Mouse (Mus musculus) left cerebral cortex, adult 18-20 months (tissue): ENCODE results near the gene Ier5l. TPM values are rescaled to one million over a fixed set of nuclear protein-coding genes. Genes with fewer than 3 reads are reported as not detected.

Experiments
- DNase-seq, 2 experiments: peaks; one replicate each; pipeline ENCODE4 v3.0.0; 2021 to 2022; ENCODE audit warnings: low spot score in 2 of 2, mixed read lengths in 1 of 2
- long read RNA-seq, 2 experiments: library from polyadenylated mRNA; stranded (forward); transcript quantifications; one replicate each; pipeline ENCODE4 v2.0.0; 2021
- total RNA-seq, 2 experiments: library from RNA; stranded (reverse); gene quantifications; 2 replicates each; pipeline ENCODE4 v1.2.3; 2021

Ier5l gene
- 10 to 100 TPM; 30.3 to 30.4 TPM for total RNA-seq
- long read RNA-seq, experiment 1, transcript Ier5l-201 (1 exons, 2,683 nt): major isoform, 49 of 49 reads
- long read RNA-seq, experiment 1, partial matches to known transcripts: 0 of 49 reads
- long read RNA-seq, experiment 1, other reads (novel, unspliced or antisense): 0 of 49 reads
- long read RNA-seq, experiment 2, transcript Ier5l-201 (1 exons, 2,683 nt): major isoform, 39 of 39 reads
- long read RNA-seq, experiment 2, partial matches to known transcripts: 0 of 39 reads
- long read RNA-seq, experiment 2, other reads (novel, unspliced or antisense): 0 of 39 reads

DNA sequence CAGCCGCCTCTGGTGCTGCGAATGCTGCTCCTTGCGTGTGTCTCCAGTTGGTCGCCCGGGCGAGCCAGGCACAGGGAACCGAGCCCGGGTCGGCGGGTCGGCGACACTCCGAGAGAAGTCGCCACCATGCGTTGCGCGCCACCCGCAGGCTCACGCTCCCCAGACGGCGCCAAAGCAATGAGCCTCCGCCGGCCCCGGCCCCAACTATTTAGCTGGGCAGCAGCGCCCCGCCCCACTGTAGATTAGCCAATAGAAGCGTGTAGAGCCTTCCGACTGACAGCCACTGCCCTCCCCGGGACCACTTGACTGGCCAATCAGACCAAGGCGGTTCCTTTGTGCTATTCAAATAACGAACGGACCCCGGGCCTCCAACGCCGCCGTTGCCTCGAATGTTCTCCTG lies at the start of gene Ier5l:
Ier5l (minus strand) TSS at position 181 of the 400 bp plus-strand sequence.
- peak; percentile 92 to 94 for DNase-seq

DNA sequence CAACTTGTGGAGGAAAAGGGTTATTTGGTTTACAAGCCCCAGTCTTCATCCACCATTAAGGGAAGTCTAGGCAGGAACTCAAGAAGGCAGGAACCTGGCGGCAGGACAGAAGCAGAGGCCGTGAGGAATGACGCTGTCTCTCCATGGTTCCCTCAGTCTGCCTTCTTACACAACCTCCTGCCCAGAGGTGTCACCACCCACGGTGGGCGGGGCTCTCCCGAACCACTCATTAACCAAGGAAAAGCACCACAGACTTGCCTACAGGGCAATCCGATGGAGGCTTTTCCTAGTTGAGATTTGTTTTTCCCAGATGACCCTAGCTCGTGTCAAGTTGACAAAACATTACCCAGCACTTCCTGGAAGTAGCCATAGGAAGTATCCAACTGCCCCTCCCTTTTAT lies 49.7 kb upstream of the Ier5l start:
- DNase-seq: no peak

DNA sequence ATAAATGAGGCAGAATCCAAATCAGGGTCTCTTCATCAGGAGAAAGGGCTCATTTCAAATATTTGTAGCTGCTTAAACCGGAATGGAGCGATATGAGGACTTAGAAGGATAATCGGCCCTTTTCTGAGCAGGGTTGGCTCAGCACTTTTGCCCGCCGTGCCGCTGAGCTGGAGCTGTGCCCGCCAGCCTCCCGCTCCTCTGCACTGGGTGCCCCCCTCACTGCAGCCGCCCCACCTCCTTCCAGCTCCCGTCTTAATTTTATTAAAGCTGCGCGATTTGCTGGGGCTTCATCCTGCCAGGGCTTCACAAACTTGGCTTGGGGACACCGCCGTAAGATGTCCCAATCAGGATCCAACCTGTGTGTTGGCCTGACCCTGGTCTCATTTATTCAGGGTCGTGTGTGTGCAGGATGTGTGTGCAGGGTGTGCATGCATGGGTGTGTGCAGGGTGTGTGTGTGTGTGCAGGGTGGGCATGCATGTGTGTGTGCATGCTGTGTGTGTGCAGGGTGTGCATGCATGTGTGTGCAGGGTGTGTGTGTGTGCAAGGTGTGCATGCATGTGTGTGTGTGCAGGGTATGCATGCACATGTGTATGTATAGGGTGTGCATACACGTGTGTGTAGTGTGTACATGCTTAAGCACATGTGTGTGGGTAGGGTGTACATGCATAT lies 36.8 kb upstream of the Ier5l start:
- peak in 1 of 2 experiments; percentile 14 for DNase-seq

DNA sequence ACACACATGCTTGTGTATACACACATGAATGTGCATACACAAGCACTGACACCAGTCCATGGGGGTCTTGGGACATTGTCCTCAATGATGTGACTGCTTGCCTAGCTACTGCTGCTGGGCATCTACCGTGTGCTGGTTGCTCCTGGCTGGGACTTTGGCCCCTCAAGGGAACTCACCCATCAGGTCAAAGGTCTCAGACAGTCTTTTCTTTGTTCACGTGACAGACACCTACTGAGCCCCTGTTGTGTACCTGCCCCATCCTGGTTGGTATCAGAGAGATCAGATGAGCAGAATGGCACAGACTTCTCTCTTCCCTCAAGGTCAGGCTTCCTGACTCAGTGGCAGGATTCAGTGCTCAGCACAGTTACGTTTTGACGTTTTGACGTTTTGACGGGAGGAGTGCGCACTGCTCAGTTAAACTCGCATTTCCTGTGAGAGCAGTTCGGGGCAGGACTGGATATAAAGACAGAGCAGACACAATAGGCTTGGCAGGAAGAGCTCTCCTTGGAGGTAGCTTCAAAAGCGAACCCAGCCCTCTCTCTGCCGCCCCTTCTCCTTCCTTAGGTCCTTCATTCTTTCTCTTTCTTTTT lies 33.2 kb upstream of the Ier5l start:
- no peak for DNase-seq

DNA sequence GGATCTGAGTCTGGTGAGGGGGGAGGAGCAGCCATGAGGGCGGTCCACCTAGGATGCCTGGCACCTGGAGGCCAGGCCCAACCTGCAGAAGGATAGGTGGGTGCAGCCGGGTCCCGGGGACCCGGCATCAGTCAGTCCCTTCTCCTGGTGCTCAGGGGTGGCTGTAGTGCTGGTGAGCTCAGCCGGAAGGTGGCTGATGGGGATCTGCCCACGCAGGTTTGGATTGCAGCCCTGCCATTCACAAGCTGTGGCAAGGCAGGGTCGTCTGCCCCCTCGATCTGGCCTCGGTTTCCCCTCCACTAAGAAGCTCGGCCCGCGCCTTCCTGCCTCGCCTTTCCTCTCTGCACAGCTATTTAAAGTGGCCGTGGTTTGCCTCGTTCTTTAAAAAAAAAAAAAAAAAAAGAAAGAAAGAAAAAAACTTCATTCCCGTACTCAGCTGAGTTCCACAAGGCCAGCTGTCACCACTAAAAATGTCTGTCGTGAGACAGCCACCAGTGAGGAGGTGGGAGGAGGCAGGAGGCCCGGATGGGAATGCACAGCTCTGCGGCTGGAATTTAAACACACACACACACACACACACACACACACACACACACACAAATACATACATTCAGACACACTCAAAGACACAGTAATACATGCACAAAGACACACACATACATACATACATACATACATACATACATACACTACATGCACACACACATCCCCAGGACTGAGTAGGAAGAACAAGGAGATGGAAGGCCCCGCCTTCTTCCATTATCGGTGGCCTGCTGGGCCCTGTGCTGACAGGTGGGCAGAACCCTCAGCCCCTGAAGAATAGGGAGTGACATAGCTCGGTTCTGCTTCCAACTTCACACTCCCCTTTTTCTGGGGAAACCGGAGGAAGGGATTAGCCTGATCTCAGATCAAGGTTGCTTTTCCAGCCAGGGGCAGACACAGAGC lies 29.9 kb upstream of the Ier5l start:
- DNase-seq: peak; percentile 76 to 78

DNA sequence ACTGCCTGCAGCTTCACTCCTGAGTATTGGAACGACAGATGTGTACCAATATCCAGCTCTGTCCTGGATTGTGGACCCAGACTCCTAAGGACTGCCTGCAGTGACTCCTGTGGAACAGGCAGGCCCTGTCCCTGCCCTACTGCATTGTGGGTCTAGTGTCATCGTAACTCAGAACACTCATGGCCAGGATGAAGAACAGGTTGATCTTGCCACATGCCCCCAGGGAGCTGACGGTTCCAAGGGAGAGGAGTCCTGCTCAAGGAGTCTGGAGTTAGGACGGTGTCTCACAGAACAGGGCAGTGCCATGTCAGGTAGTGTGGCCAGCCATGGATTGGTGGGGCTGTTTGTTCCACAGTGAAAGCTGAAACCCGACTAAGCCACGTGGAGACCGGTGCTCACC lies 27.7 kb upstream of the Ier5l start:
- no peak for DNase-seq

DNA sequence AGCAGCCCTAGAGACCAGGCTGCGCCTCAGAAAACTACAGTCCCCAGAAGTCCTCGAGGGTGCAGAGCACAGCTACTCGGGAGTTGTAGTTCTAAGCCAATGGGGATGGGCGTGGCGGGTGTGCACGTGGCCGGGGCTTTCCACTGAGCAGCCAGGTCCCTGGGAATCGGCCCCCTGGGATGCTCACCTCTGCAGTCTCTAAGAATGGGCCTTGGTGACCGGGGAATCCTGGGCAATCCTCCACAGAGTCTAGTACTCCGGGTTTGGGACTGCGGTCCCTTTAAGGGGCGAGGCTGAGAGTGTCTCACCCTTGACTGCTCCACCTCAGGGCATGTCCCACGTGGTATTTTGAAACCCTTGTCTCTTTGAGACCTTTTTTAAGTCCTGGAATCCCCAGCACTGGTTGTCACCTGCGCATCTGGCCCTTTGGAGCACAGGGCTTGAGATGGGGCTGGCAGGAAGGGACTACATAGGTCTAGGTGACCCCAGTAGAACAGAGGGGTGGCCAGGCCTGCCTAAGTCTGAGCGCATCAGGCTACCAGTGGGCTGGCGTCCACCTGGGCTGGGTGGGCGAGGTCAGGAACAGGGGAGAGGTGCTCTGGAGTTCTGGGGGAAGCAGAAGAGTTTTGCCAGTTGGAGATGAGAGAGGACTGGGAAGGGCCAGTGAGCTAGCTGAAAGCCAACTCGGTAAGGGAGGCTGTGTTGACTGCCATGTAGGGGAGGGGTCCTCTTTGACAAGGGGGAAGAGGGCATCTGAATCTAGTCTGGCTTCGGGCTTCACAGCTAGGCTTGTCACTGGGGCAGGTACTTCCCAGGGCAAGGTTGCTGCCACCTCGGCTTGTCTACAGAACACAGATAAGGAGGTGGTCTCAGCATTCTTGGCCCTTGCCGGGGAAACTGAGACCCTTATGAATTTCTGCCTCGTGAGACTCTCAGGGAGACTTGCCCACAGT lies 22.2 kb upstream of the Ier5l start:
- peak; percentile 55 to 58 for DNase-seq

DNA sequence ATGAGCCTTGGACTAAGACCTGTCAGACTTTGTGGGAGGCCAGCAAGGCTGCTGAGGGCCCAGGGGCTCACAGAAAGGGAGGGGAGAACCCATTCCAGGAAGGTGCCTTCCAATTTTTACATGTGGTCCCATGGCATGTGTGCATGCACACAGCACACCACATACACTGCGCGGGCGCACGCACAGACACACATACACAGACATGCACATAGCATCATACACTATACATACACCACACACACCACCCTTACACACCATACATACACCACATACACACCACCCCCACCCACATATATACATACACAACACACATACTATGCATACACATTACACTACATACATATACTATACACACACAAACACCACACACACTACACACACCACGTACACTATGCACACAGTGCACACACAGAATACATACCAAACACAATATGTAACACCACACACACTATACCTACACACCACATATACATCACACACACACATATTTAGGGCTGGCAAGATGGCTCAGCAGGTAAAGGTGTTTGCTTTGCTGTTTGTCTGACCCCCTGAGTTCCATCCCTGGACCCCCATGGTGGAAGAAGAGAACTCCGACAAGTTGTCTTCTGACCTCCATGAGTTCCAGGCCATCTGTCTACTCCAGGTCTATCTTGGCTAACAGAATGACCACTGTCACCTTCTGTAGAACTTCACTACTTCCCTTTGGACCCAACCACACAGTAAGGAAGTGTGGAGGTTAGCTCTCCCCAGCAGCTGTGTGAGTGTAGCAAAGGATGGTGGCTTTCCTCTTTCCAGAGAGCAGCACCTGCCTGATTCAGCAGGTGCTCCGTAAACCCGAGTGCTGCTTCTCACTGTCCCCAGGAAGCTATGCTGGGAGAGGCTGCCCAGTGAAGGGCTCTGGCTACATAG lies 21.2 kb upstream of the Ier5l start:
- no peak for DNase-seq

DNA sequence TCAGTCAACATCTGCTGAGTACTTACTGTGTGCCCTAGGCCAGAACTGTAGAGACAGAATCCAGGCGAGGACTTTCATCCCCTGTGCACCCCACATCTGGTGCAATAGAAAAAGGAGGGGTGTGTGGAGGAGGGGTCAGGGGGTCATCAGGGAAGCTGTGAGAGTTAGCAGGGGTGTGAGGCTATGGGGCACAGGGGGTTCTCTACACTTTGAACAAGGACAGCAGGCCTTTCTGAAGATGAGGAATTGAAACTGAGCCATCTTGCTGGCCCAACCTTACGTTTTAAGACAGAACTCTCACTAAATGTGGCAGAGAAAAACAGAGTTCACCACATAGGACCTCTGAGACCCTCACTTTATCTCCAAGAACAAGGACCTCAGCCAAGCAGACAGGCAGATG lies 16.4 kb upstream of the Ier5l start:
- DNase-seq: no peak

DNA sequence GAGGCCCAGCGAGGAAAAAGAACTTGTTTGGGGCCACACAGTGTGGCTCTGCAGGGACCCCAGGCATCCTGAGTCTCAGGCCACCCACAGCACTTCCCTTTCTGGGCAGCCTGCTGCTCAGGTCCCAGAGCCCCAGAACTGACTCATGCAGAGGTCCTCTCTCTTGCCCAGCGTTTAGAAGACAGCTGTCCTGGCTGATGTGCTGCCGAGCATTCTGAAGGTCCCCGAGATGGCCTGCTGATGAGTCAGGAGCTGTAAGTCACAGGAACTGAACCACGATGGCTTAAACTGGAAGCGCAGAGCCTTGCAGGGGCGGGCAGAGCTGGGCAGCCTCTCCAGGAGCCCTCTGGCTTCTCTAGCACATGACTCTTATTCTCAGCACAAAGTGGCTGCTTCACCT lies 13.6 kb upstream of the Ier5l start:
- DNase-seq: no peak

DNA sequence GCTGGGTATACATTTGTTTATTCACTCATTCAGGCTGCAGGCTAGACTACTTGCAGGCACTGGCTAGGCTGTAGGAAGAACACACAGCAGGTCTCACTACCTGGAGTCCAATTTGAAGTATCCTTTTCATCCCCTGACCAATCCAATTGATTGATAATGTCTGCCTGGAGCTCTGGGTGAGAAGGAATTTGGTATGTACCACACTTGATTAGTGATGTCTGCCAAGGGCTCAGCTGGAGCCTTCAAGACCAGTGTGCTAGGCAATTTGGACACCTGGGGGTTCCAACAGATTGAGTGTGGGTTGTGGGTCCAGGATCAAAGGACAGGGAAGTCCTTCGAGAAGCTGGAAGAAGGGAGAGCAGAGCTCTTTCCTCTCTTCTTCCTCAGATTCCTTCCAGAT lies 4.5 kb upstream of the Ier5l start:
- DNase-seq: no peak

DNA sequence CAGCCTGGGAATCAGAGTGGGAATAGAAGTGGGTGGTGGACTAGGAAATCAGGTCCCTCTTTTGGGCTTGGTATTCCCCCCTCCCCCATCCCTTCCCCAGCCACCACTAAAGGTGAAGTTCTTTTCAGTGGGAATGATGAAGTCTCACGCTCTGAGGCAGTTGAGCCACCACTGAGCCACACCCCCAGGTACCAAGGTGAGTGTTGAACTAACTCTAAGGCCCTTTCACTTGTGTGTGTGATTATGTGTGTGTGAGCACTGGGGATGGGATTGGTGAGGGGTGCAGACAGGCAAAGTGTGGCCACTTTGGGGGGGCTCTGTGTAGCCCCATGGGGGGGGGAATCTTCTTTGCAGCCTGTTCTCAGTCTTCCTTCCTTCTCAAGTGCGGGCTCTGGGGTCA lies 2.2 kb upstream of the Ier5l start:
- DNase-seq: no peak

DNA sequence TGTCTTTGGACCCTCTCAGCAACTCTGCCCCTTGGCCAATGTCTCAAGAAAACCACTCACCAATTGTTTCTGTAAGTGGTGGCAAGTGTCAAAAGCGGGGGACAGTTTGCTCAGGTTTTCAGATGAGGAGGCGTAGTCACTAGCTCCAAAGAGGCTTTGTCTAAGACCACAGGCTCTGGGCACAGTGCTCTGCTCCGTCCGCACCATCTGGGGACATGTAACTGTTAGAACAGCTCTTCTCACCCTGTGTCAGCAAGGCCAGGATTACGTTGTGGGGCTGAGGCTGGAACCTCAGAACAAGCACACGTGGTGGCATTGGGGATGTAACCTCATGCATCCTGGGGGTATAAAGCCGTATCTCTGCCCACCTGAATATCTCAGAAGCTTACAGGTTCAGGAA lies 1.4 kb upstream of the Ier5l start:
- DNase-seq: no peak

DNA sequence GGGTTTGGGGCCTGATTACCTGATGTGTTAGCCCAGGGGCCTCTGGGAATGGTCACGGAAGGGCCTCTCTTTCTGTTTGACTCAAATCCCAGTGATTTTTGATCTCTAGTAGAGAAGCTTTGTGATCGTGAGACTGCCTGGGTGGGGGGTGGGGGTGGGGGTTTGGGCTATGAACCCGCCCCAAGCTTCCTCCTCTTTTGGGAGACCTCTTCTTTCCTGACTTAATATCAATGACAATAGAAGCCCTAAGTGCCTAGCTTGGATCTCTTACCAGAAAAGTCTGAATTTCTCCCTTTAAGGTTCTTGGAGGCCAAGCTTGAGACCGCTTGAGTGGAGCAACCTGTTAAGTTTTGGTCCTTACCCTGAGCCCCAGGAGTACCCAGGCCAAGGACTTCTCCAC lies 757 bp upstream of the Ier5l start:
- DNase-seq: no peak

DNA sequence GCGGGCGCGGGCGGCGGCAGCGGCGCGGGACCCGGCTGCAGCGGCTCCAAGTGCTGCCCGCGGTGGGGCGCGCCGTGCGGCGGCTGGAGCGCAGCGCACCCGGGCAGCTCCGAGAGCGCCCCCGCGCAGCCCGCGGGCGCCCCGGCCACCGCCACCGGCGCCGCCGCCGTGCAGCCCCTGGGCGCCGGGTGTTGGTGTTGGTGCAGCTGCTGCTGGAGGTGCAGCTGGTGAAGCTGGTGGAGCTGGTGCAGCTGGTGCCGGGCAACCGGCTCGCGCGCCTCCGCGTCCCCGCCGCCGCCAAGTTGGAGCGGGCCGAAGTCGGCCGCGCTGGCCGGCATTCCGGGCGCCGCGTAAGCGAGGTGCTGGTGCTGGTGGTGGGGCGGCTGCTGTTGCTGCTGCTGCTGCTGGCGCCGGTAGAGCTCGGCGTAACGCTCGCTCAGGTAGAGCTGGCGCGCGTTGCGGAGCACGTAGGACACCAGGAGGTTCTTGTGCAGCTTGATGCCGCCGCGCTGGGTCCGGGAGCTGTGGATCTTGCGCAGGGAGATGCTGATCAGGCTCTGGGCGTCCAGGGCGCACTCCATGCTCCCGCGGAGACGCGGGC lies 488 bp downstream of the Ier5l start:
- peak; percentile 50 to 70 for DNase-seq

DNA sequence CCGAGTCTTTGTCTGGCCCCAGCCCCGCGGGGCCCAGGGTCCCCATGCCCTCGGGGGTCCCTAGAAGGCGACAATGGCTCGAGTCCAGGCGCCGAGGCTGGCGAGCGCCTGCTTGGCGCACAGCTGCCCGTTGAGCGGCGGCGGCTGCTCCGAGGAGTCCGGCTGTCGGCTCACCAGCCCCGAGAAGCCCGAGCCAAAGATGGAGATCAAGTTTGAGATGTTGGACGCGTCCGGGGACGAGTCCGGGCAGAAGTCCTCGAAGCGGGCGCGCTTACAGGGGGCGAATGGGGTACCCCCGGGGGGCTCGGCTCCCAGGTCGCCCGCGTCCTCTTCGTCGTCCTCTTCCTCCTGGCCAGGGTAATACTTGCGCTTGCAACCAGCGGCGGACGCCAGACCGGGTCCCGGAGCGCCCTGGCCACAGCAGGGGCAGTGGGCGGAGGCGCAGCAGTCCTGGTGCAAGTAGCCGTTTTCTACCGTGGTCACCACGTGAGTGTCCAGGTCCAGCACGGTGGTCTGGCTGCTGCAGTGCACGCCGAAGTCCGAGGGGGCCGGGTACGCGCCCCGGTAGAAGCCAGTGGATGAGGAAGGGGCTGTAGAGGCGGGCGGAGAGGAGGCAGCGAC lies 1.2 kb downstream of the Ier5l start:
- no peak for DNase-seq

DNA sequence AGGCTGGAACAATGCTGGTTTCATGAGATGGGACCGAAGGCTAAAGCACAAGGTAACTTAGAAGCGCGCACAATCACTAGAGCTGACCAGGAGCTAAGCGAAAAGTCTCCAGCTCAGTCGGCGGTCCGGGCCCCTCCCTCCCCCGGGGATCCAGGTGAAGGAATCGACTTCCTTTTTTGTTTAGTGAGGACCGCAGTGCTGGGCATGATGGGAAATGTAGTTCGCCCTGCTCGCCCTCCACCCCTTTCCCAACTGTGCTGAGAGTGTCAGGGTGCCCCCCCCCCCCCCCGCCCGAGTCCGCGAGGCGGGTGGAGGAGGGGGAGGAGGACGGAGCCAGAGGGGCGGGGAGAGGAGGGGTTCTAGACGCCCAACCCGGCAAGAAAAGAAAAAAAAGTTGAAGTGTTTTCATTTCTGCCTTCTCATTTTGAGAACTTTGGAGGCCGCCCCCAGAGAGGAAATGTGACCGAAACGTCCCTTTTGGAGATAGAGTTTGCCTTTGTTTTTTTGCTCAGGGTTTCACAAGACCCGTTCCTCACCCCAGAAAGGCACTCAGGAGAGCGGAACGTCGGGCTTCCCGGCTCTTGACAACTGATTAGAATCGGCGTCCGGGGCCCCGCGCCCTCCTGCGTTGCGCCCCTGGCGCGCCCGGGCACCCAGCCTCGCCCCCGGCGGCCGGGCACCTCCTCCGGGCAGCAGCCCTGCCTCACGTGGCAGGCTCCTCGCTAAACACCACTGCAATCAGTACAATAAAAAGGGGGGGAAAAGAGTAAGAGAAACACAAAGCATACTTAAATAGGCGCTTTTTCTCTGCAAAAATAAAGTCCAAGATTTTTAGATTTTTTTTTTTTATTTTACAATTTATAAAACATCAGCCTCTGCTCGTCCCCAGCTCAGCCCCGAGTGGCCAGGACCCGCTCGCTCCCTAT lies 2.0 kb downstream of the Ier5l start:
- DNase-seq: peak; percentile 74 to 76
